Mouse (Mus musculus) intestine, postnatal 0 days (tissue): ENCODE measurements around the gene Cd52. TPM values are rescaled to one million over a fixed set of nuclear protein-coding genes. Genes with fewer than 3 reads are reported as not detected.

Experiments
- ATAC-seq: fragments of 200-750 bp; cut with Nextera tagmentation; 2 replicates; pipeline ENCODE4 v1.8.0; 2017; ENCODE audit warnings: mild to moderate bottlenecking, moderate TSS enrichment, moderate library complexity
- H3K27ac ChIP-seq: fragments of 300-500 bp; sonication (generic); 2 replicates; pipeline ENCODE4 v1.5.1; 2014; ENCODE audit warnings: mild to moderate bottlenecking, low read depth, low read length, moderate library complexity
- H3K27me3 ChIP-seq: fragments of 300-500 bp; sonication (generic); replicated peaks from 2 replicates; pipeline ENCODE4 v1.6.1; 2014; ENCODE audit warnings: low read length, mixed read lengths; ENCODE audit not compliant: control insufficient read depth, insufficient read depth
- H3K36me3 ChIP-seq: fragments of 300-500 bp; sonication (generic); 2 replicates; pipeline ENCODE4 v1.6.1; 2014; ENCODE audit warnings: mild to moderate bottlenecking, moderate library complexity; ENCODE audit not compliant: control insufficient read depth, insufficient read depth
- H3K4me1 ChIP-seq: fragments of 300-500 bp; sonication (generic); replicated peaks from 2 replicates; pipeline ENCODE4 v1.6.1; 2014; ENCODE audit warnings: antibody characterized with exemption, low read length, mixed read lengths; ENCODE audit not compliant: control insufficient read depth, insufficient read depth
- H3K4me2 ChIP-seq: fragments of 300-500 bp; sonication (generic); replicated peaks from 2 replicates; pipeline ENCODE4 v1.6.1; 2014; ENCODE audit warnings: low read depth, mild to moderate bottlenecking, moderate library complexity
- H3K4me3 ChIP-seq: fragments of 300-500 bp; sonication (generic); 2 replicates; pipeline ENCODE4 v1.5.1; 2014; ENCODE audit warnings: low read depth, low read length
- H3K9ac ChIP-seq: fragments of 300-500 bp; sonication (generic); 2 replicates; pipeline ENCODE4 v1.6.1; 2014; ENCODE audit warnings: mild to moderate bottlenecking, low read depth, low read length
- H3K9me3 ChIP-seq: fragments of 300-500 bp; sonication (generic); 2 replicates; pipeline ENCODE4 v1.6.1; 2016; ENCODE audit warnings: mixed run types; ENCODE audit not compliant: control insufficient read depth
- CTCF ChIP-seq: sonication (generic); IDR thresholded peaks from 2 replicates; pipeline ENCODE4 v1.5.1; 2016; ENCODE audit warnings: low read depth, mild to moderate bottlenecking, control low read depth, antibody characterized with exemption, moderate library complexity
- WGBS: fragments of 180-500 bp; shearing (Covaris S2); extraction: QIAGEN DNeasy Blood & Tissue Kit; methylation state at CpG from one replicate; pipeline ENCODE4 v1.1.7; 2014; 5-methylcytosine and 5-hydroxymethylcytosine counted together
- polyA plus RNA-seq: library from polyadenylated mRNA; unstranded; fragments of >200 nt; fragmentation: Nextera tagmentation; extraction: Ambion mirVana; gene quantifications from 2 replicates; pipeline ENCODE4 v1.2.1, GENCODE M21; 2015

The Cd52 gene
- polyA plus RNA-seq, 1 experiment from 2014 or later, result 31.2 TPM

DNA sequence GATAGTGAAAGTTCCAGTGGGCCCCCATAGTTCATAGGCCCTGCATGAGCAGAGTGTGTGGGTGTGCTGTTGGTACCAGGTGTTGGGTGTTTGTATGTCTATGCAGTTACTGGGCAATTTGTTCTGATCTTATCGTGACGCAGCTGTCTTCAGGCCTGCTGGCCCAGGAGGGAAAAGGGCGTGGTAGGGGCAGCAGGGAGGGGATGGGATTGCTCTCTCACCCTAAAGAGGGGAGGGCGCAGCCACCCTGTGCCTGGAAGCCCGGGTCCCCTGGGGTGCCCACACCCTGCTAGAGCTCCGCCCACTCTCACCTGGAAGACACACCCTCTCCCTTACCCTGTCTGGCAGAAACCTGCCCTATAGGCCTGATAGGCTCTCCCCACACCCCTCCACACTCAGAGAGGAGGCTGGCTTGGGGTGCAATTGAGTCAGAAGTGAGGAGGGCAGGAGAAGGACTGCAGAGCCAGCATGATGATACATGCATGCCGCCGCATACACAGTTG, 32.9 kb downstream of the Cd52 start:
- Histone ChIP-seq H3K27ac (peak overlapping the region; percentile 92), H3K9me3 (no peaks in the 10 kb centered on the region), H3K36me3 (no peaks in the 10 kb centered on the region), H3K4me2 (peak overlapping the region; percentile 48), H3K4me3 (no peak overlapping the region), H3K9ac (no peak overlapping the region; the same call in 1 of the 2 replicates), H3K4me1 (peaks cover 5% of the 10 kb centered on the region), H3K27me3 (no peaks in the 10 kb centered on the region)
- 23% methylated on average over 8 of the region's 8 CpGs for WGBS
- no peak for TF ChIP-seq CTCF
- ATAC-seq, result peak; percentile 77

GRCm38 (mm10) chr4:134061166-134061830, 33.6 kb downstream of the Cd52 start:
- Histone ChIP-seq H3K27ac (peak overlapping the region; percentile 92), H3K4me1 (peaks cover 5% of the 10 kb centered on the region; the same call in 1 of the 2 replicates), H3K36me3 (no peaks in the 10 kb centered on the region), H3K4me3 (no peak overlapping the region), H3K4me2 (peak overlapping the region; percentile 48), H3K9me3 (no peaks in the 10 kb centered on the region), H3K9ac (no peak overlapping the region; the same call in 1 of the 2 replicates), H3K27me3 (no peaks in the 10 kb centered on the region)
- no peak for TF ChIP-seq CTCF
- 26% methylated on average over 18 of the region's 18 CpGs for WGBS
- ATAC-seq, result peak; percentile 69

DNA sequence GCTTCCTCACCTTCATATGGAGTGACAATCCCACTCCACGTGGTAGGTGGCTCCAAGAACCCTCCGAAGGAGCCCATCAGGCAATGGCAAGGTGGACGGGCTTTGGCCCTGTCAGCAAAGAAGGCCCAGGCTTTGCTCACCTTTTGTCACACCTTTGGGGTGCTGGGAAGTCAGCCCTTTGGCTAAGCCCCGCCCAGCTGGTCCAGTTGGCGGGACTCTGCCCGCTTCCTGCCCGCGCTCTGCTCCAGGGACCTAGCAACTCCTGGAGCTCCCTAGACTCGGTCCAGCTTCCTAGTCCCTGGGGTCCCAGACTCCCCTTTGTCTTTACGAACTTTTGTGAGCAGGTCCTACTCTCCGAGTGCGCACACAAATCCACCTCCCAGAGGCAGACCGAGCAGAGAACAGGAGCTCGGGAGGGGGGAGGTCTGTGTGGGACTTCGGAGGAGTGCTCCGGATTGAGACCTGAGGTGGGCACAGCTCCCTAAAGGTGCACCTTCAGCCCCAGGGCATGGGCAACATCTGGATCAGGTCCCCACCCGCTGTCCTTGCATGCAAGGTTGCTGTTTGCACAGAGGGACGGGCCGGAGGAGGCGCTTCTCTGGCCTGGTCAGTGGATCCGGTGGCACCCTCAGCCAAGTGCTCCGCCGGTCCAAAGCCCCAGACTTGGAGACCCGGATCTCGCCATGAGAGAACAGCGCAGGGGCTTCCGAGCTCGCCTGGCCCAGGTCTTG, 34.6 kb downstream of the Cd52 start, which contains the start of gene Crybg2:
Gene Crybg2, plus strand, starts transcription at position 681 of the 731 bp plus-strand sequence.
- ATAC-seq, result no peak
- H3K9me3 ChIP-seq, result no peaks in the 10 kb centered on the region
- TF ChIP-seq CTCF, result no peak
- peak within 1 kb of the TSS; percentile 23 for H3K9ac ChIP-seq
- H3K4me2 ChIP-seq, result peak within 1 kb of the TSS; percentile 48
- no peak within 1 kb of the TSS for H3K4me3 ChIP-seq
- 45% methylated on average over 28 of the region's 28 CpGs for WGBS
- H3K4me1 ChIP-seq, result peaks cover 5% of the 10 kb centered on the region; the same call in 1 of the 2 replicates
- H3K27me3 ChIP-seq, result no peaks in the 10 kb centered on the region
- no peaks in the 10 kb centered on the region for H3K36me3 ChIP-seq
- H3K27ac ChIP-seq, result peak within 1 kb of the TSS; percentile 92

DNA sequence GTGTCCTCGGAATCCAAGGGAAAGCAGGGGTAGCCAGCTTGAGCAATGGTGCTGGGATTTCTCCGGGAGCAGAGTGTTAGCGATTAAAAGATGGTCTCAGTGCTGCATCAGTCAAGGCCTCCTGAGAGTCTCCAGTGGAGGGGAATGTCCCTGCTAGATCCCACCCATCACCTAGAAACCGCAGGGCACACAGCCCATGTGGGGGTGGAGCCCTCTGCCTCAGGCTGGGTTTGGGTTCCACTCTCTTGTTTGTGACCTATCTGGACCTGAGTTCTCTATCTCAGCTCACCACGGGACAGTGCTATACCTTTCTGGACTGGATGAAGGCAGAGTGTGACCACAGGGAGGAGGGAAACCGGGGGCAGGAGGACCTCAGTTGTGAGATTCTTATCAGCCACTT, 36.0 kb downstream of the Cd52 start:
- Histone ChIP-seq H3K9me3 (no peaks in the 10 kb centered on the region), H3K4me2 (no peak overlapping the region), H3K4me1 (peaks cover 5% of the 10 kb centered on the region; the same call in 1 of the 2 replicates), H3K27me3 (no peaks in the 10 kb centered on the region), H3K9ac (no peak overlapping the region), H3K36me3 (no peaks in the 10 kb centered on the region), H3K27ac (no peak overlapping the region), H3K4me3 (no peak overlapping the region)
- ATAC-seq, result no peak
- WGBS, result 82% methylated on average over 6 of the region's 6 CpGs
- no peak for TF ChIP-seq CTCF

DNA sequence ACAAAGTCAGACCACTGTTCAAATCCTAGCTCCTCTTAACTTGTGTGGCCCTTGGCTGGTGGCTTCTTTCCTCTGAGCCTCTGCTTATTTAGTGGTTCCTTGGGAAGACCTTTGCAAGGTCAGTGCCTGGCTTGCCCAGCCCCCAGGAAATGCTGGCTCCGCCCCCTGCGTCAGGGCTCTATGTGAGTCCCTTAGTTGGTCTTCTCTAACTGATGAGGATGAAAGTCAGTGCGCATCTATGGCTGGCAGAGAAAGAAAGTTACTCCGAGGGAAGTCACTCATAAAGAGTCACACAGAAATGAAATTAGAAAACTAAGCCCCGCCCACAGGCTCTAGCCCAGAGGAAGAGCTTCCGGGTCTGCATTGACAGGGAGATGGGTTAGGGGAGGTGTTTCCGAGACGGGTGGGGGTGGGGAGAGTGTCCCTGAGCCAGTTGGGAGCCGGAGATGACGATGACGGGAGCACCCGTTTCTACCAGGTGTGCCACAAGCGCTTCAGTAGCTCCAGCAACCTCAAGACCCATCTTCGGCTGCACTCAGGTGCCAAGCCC, 36.6 kb downstream of the Cd52 start:
- H3K4me3 ChIP-seq, result no peak overlapping the region
- H3K9me3 ChIP-seq, result no peaks in the 10 kb centered on the region
- 33% methylated on average over 14 of the region's 14 CpGs for WGBS
- H3K9ac ChIP-seq, result no peak overlapping the region
- peaks cover 5% of the 10 kb centered on the region; the same call in 1 of the 2 replicates for H3K4me1 ChIP-seq
- no peak for TF ChIP-seq CTCF
- ATAC-seq, result no peak
- no peaks in the 10 kb centered on the region for H3K36me3 ChIP-seq
- no peak overlapping the region for H3K27ac ChIP-seq
- H3K4me2 ChIP-seq, result 0 out of 2 replicates have a peak overlapping the region, but pooled peaks have one; percentile 21
- H3K27me3 ChIP-seq, result no peaks in the 10 kb centered on the region

DNA sequence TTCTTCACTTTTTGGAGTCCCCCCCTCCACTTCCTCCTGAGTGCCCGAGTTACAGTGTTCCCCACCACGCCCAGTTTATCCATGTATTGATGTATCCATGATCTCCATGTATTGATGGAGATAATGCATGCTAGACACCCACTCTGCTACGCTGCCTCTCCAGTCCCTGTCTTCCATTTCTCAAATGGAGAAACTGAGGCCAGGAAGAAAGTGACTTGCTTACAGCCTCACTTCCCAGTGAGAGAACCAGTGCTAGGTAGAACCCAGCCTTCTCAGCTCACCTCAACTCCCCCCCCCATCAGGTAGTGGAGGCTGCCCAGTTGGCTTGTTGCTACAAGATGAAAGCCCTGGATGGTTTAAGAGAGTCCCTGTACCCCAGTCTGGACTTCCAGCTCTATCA, 41.3 kb downstream of the Cd52 start, which contains the start of gene Zfp683:
Gene Zfp683, plus strand, starts transcription at position 301 of the 400 bp plus-strand sequence.
- no peak for ATAC-seq

More for the DNA sequence above, 41.3 kb downstream of the Cd52 start, which contains the start of gene Zfp683:
- H3K36me3 ChIP-seq, result no peaks in the 10 kb centered on the region
- TF ChIP-seq CTCF, result no peak
- H3K27me3 ChIP-seq, result no peaks in the 10 kb centered on the region
- H3K4me2 ChIP-seq, result no peak within 1 kb of the TSS
- H3K9me3 ChIP-seq, result no peaks in the 10 kb centered on the region
- H3K4me3 ChIP-seq, result no peak within 1 kb of the TSS
- no peak within 1 kb of the TSS for H3K9ac ChIP-seq
- no peaks in the 10 kb centered on the region for H3K4me1 ChIP-seq
- WGBS, result 81% methylated on average over 3 of the region's 3 CpGs
- no peak within 1 kb of the TSS for H3K27ac ChIP-seq
